Mouse (Mus musculus) left cerebral cortex, postnatal 14 days (tissue): ENCODE data around the gene Dnajc24. TPM values are rescaled to one million over a fixed set of nuclear protein-coding genes. Genes with fewer than 3 reads are reported as not detected.

Experiments used
- microRNA-seq, 2 experiments: library from miRNA; unstranded; fragments of <30 nt; microRNA quantifications; one replicate each; pipeline ENCODE4 v1.2.0; 2022
- total RNA-seq, 2 experiments: library from RNA; stranded (reverse); gene quantifications; 2 replicates each; pipeline ENCODE4 v1.2.3; 2021

Gene Dnajc24
- total RNA-seq, 2 experiments from 2014 or later: 17.3 to 19.9 TPM

Small RNA genes lying within 50 kb of the gene (microRNA-seq; reads per million reads assigned to microRNA genes)
- 0 reads per million in 2 experiments for gene Gm22002

Other genes starting within 250 kb of the Dnajc24 start
- 10 to 100 TPM; 15.3 to 20.9 TPM for gene Elp4, start 99.0 kb downstream of the Dnajc24 start, total RNA-seq
- gene Immp1l, start 98.9 kb downstream of the Dnajc24 start, total RNA-seq: 10 to 100 TPM; 24.6 to 30.6 TPM